Mouse (Mus musculus) B cell, adult 67 days (primary cell): Measurements from ENCODE around the gene Cnot10. TPM values are rescaled to one million over a fixed set of nuclear protein-coding genes. Genes with fewer than 3 reads are reported as not detected.

ENCODE experiments used
- total RNA-seq, 2 experiments: library from RNA; stranded (reverse); gene quantifications; 4 replicates each; pipeline ENCODE4 v1.2.4; 2023

The Cnot10 gene
- total RNA-seq: 10 to 100 TPM; 73.3 to 73.8 TPM

DNA sequence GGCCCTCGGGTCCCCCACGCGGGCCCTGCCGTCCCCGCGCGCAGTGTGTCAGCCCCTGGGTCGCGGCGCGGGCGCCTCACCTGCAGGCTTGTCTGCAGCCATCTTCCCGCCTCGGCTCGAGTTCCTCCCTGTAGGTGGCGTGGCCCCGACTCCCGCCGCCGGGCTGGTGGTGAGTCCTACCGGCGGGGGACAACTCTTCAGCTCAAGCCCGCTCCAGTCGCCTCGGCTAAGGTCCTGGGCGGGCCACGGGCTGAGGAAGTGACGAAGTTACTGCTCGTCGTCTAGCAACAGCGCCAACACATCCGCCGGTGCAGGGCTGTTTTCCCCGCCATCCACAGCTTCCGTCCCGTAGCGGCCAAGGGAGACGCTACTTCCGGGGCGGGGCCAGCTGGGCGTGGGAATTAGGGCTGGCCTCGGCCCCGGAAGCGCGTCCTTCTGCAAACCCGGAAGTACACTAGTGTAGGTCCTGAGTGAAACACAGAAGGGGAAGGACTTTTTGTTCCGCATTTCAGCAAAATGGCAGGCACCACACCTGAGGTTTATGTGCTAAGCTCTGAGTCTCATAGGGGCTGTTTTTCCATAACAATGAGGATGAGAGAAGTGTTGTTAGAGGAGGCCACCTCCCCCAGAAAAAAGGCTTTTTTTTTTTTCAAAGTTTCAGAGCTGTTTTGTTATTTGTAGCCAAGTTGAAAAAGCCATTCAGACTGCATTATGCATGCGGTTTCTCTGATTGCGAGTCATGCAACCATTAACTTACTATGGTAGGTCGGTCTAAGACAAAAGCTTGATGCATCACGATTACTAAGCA is at the start of gene Cnot10:
Gene Cnot10, minus strand, starts transcription at position 346 of the 808 bp plus-strand sequence.

DNA sequence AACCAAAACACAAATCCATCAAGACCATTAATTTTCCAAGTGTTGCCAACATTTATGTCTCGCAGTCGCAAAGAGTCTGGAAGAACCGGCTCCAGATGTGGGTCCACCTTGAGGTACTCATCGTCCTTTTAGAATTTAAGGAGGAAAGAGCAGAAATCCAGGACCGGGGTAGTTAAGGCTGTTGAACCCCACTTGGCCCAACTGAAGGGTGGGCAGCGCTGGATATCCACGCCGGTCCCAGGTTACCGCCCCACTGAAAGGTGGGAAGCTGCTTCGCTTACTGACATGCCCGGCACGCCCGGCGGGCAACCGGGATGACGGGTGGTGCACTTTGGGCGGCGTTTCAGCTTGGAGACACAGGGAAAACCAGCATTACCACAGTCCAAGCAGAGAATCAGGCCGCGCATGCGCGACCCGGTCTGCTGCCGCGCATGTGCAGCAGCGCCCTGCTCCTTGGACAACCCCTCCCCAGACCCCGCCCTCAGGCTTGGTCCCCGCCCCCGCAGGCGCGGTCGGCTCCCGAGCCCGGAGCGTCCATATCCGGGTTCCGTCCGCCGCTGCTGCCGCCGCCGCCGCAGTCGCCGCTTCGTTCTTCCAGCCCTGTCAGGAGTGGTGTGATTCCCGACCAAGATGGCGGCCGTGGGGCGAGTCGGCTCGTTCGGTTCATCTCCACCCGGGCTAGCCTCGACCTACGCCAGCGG is 48.4 kb upstream of the Cnot10 start, which contains the start of gene Dync1li1:
Gene Dync1li1, plus strand, starts transcription at position 539 of the 701 bp plus-strand sequence.

DNA sequence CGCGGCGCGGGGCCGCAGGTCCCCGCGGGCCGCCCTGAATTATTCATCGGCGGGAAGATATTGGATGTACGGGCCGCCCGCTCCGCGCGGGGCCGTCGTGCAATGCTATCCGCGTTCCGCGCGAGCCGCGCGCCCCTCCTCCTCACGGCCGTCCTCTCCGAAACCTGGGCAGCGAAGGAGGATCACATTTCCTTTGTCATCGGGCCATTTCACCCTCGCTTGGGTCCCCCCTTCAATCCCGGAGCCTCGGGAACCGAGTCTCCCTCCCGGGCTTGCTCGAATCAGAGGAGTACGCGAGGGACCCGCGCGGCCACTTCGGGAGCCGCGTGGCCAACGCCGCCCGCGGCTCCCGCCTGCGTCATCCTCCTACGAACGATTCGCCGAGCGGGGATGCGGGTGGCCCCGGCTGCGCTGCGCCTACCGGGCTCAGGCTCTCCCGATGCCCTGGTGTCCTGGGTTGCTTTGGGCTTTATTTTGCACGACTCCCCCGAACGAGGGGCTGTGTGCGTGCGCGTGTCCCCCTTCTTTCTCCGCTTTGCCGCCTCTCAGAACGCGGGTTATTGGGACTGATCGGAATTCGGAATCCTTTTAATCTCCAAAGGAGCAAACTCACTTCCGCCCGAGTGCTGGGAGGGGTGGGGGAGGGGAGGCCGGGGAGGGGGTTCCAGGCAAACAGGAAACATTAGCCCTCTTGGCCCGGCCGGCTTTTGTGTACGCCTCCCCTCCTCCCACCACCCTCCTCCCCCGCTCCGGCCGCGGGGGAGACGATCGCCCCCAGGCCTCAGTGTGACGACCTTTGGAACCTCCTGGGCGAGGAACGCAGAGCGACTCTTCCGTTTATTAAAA is 76.0 kb downstream of the Cnot10 start, which contains the start of gene Trim71:
Gene Trim71, minus strand, starts transcription at position 609 of the 846 bp plus-strand sequence.

Other genes with a start within 250 kb of the Cnot10 start
- gene Crtap, start 249.5 kb downstream of the Cnot10 start, total RNA-seq: 10 to 100 TPM in 1 of 2 experiments, 1 to 10 TPM in 1; 8.6 to 11.3 TPM
- 10 to 100 TPM; 24.3 to 26.6 TPM for gene Glb1, start 239.1 kb downstream of the Cnot10 start, total RNA-seq
- 10 to 100 TPM; 12.4 to 15.4 TPM for gene Tmppe, start 239.1 kb downstream of the Cnot10 start, total RNA-seq
- gene Ccr4, start 135.3 kb downstream of the Cnot10 start, total RNA-seq: not detected
- gene C130032M10Rik, start 124.5 kb downstream of the Cnot10 start, total RNA-seq: not detected
- not detected for gene Trim71, start 75.8 kb downstream of the Cnot10 start, total RNA-seq
- gene Dync1li1, start 48.6 kb upstream of the Cnot10 start, total RNA-seq: 10 to 100 TPM; 42.9 to 48.1 TPM
- 100 to 1,000 TPM in 1 of 2 experiments, 10 to 100 TPM in 1; 97.6 to 105 TPM for gene Cmtm6, start 90.9 kb upstream of the Cnot10 start, total RNA-seq
- 100 to 1,000 TPM; 167 to 177 TPM for gene Cmtm7, start 141.7 kb upstream of the Cnot10 start, total RNA-seq
- 1 to 10 TPM in 1 of 2 experiments, under 1 TPM in 1; 0.58 to 2.0 TPM for gene Cmtm8, start 204.0 kb upstream of the Cnot10 start, total RNA-seq